20 mouse cellular contexts compared by ENCODE assay signal in the genomic region with DNA sequence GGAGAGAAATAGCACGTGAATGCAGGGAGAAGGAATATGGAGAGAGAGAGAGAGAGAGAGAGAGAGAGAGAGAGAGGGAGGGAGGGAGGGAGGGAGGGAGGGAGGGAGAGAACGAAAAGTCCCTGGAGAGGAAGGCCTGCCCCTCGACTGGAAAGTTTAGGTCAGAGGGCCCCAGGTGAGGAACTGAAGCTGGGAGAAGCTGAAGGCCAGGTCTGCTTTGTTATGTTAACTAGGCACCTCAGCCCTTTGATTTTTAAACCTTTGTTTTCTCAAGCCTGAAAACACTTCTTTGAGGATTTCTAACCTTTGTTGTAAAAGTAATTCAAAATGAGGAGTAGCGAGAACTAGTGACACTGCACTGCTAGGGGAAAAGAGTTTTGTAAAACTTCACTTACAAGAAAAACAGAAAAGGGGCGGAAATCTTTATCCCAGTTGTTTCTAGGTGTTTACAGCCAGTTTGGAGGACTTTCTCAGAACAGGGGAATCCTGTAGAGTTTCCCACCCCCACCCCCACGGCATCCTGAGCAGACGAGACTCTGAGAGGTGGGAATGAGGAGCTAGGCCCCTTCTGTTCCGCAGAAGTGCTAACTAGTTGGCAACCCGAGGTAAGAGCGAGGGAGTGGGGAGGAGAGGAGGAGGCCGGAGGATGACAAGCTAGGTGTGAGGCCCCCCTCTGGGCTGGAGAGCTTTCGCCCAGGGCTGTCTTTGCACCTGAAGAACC.
A peak's percentile ranks its signal among the peaks of the same experiment; 100 is the strongest.
DNase-seq lines count a peak whose midpoint lies in the region; ATAC-seq and TF ChIP-seq lines count a peak whose summit lies in the region.
"Had no signal": no experiment of that assay in that cellular context is flagged by ENCODE, and none has a peak within 500 bp of the region (broad histone marks: within the 10 kb centered on the region; RNA-seq: fewer than 3 reads in every experiment).

No protein-coding gene starts in this region.

- H3K9me3 ChIP-seq in forebrain, embryonic 11.5 days (ENCODE audit: control insufficient read depth, low read length), result no peaks in the 10 kb centered on the region
- no peaks in the 10 kb centered on the region for H3K9me3 ChIP-seq in forebrain, embryonic 16.5 days (ENCODE audit: control insufficient read depth, low read length)
- H3K9me3 ChIP-seq in midbrain, embryonic 11.5 days (ENCODE audit: control insufficient read depth, low read length), result no peaks in the 10 kb centered on the region; the same call in 1 of the 2 replicates
- H3K9me3 ChIP-seq in midbrain, embryonic 14.5 days (ENCODE audit: control insufficient read depth, low read length), result no peaks in the 10 kb centered on the region
- no peaks in the 10 kb centered on the region for H3K9me3 ChIP-seq in embryonic facial prominence, embryonic 13.5 days
- no peaks in the 10 kb centered on the region for H3K9me3 ChIP-seq in limb, embryonic 14.5 days (ENCODE audit: control insufficient read depth, low read length)
- H3K9me3 ChIP-seq in intestine, postnatal 0 days (ENCODE audit: control insufficient read depth), result 0 out of 2 replicates have a peak, but pooled peaks cover 2% of the 10 kb centered on the region
- H3K9me3 ChIP-seq: G1E; heart, embryonic 15.5 days; liver, embryonic 15.5 days had no signal

- no peak overlapping the region for H3K9ac ChIP-seq in forebrain, embryonic 11.5 days (ENCODE audit: low read length)
- no peak overlapping the region for H3K9ac ChIP-seq in forebrain, embryonic 16.5 days (replicated peaks; ENCODE audit: low read depth, low read length)
- H3K9ac ChIP-seq in midbrain, embryonic 11.5 days (ENCODE audit: low read length), result no peak overlapping the region
- no peak overlapping the region for H3K9ac ChIP-seq in midbrain, embryonic 14.5 days (replicated peaks; ENCODE audit: low read length)
- H3K9ac ChIP-seq in embryonic facial prominence, embryonic 13.5 days, result no peak overlapping the region
- 0 out of 2 replicates have a peak overlapping the region, but pooled peaks have one; percentile 16 for H3K9ac ChIP-seq in limb, embryonic 14.5 days (ENCODE audit: low read depth, low read length, severe bottlenecking)
- no peak overlapping the region for H3K9ac ChIP-seq in intestine, postnatal 0 days (ENCODE audit: low read depth, low read length)
- H3K9ac ChIP-seq: heart, embryonic 15.5 days; liver, embryonic 15.5 days had no signal

- H3K27me3 ChIP-seq in forebrain, embryonic 11.5 days (ENCODE audit: control insufficient read depth, insufficient read depth, low read length), result no peaks in the 10 kb centered on the region
- H3K27me3 ChIP-seq in forebrain, embryonic 16.5 days (replicated peaks; ENCODE audit: control insufficient read depth, insufficient read depth, low read length), result no peaks in the 10 kb centered on the region
- no peaks in the 10 kb centered on the region; the same call in 1 of the 2 replicates for H3K27me3 ChIP-seq in midbrain, embryonic 11.5 days (ENCODE audit: control insufficient read depth, insufficient read depth, low read length)
- no peaks in the 10 kb centered on the region for H3K27me3 ChIP-seq in midbrain, embryonic 14.5 days (ENCODE audit: control insufficient read depth, insufficient read depth, low read length)
- no peaks in the 10 kb centered on the region for H3K27me3 ChIP-seq in embryonic facial prominence, embryonic 13.5 days
- no peaks in the 10 kb centered on the region for H3K27me3 ChIP-seq in limb, embryonic 14.5 days (ENCODE audit: control insufficient read depth, insufficient read depth, low read length)
- H3K27me3 ChIP-seq in intestine, postnatal 0 days (replicated peaks; ENCODE audit: control insufficient read depth, insufficient read depth, low read length), result no peaks in the 10 kb centered on the region
- H3K27me3 ChIP-seq: heart, embryonic 15.5 days; liver, embryonic 15.5 days had no signal

- peak; percentile 56 for ATAC-seq in forebrain, embryonic 11.5 days (replicated peaks; ENCODE audit: low FRiP score)
- no peak for ATAC-seq in forebrain, embryonic 16.5 days
- 0 out of 2 replicates have a peak, but pooled peaks have one; percentile 44 for ATAC-seq in midbrain, embryonic 11.5 days (ENCODE audit: low FRiP score)
- no peak for ATAC-seq in midbrain, embryonic 14.5 days (ENCODE audit: low FRiP score, low TSS enrichment)
- no peak for ATAC-seq in embryonic facial prominence, embryonic 13.5 days (ENCODE audit: insufficient number of reproducible peaks, insufficient read depth, low FRiP score, low TSS enrichment, low read depth)
- ATAC-seq in limb, embryonic 14.5 days (ENCODE audit: low FRiP score, low read depth), result no peak
- ATAC-seq in intestine, postnatal 0 days, result no peak
- ATAC-seq: hindbrain, postnatal 0 days had no signal

- H3K4me3 ChIP-seq in forebrain, embryonic 11.5 days (ENCODE audit: low read depth, low read length), result no peak overlapping the region
- no peak overlapping the region for H3K4me3 ChIP-seq in forebrain, embryonic 16.5 days (replicated peaks; ENCODE audit: low read length)
- no peak overlapping the region for H3K4me3 ChIP-seq in midbrain, embryonic 11.5 days (ENCODE audit: low read depth, low read length)
- H3K4me3 ChIP-seq in midbrain, embryonic 14.5 days (replicated peaks; ENCODE audit: low read depth, low read length), result no peak overlapping the region
- H3K4me3 ChIP-seq in embryonic facial prominence, embryonic 13.5 days, result no peak overlapping the region
- no peak overlapping the region for H3K4me3 ChIP-seq in limb, embryonic 14.5 days (replicated peaks; ENCODE audit: low read length)
- H3K4me3 ChIP-seq in intestine, postnatal 0 days (ENCODE audit: low read depth, low read length), result no peak overlapping the region
- H3K4me3 ChIP-seq: heart, embryonic 15.5 days; liver, embryonic 15.5 days had no signal

- no peaks in the 10 kb centered on the region for H3K36me3 ChIP-seq in forebrain, embryonic 11.5 days (ENCODE audit: control insufficient read depth, insufficient read depth, low read length)
- no peaks in the 10 kb centered on the region for H3K36me3 ChIP-seq in forebrain, embryonic 16.5 days (ENCODE audit: control insufficient read depth, insufficient read depth)
- H3K36me3 ChIP-seq in midbrain, embryonic 11.5 days (ENCODE audit: control insufficient read depth, insufficient read depth, low read length), result no peaks in the 10 kb centered on the region
- no peaks in the 10 kb centered on the region for H3K36me3 ChIP-seq in midbrain, embryonic 14.5 days (ENCODE audit: control insufficient read depth, insufficient read depth, low read length)
- no peaks in the 10 kb centered on the region for H3K36me3 ChIP-seq in embryonic facial prominence, embryonic 13.5 days
- no peaks in the 10 kb centered on the region for H3K36me3 ChIP-seq in limb, embryonic 14.5 days (ENCODE audit: control insufficient read depth, insufficient read depth, low read length)
- no peaks in the 10 kb centered on the region for H3K36me3 ChIP-seq in intestine, postnatal 0 days (ENCODE audit: control insufficient read depth, insufficient read depth)
- H3K36me3 ChIP-seq: G1E; heart, embryonic 15.5 days; liver, embryonic 15.5 days had no signal

- DNase-seq in forebrain, embryonic 11.5 days (ENCODE audit: low spot score), result no peak
- no peak for DNase-seq in midbrain, embryonic 11.5 days (ENCODE audit: low spot score, missing footprints)
- DNase-seq in midbrain, embryonic 14.5 days, result no peak
- DNase-seq in limb, embryonic 14.5 days (ENCODE audit: low spot score), result no peak
- DNase-seq in spleen, adult 18-20 months, result no peak
- DNase-seq: cerebellum, postnatal 36 days; gastrocnemius, postnatal 36 days; kidney, adult 2 months; kidney, postnatal 4 days; left cerebral cortex, postnatal 4 days; lung, postnatal 14 days; right cerebral cortex, postnatal 4 days; thymus, adult 18-20 months had no signal

- 0 out of 2 replicates have a peak, but pooled peaks cover 3% of the 10 kb centered on the region for H3K4me1 ChIP-seq in forebrain, embryonic 11.5 days (replicated peaks; ENCODE audit: control insufficient read depth, insufficient read depth, low read length)
- H3K4me1 ChIP-seq in forebrain, embryonic 16.5 days (replicated peaks; ENCODE audit: control insufficient read depth, insufficient read depth, low read length), result peaks cover 5% of the 10 kb centered on the region; the same call in 1 of the 2 replicates
- peaks cover 7% of the 10 kb centered on the region for H3K4me1 ChIP-seq in midbrain, embryonic 11.5 days (ENCODE audit: control insufficient read depth, insufficient read depth, low read length)
- peaks cover 5% of the 10 kb centered on the region; the same call in 1 of the 2 replicates for H3K4me1 ChIP-seq in midbrain, embryonic 14.5 days (ENCODE audit: control insufficient read depth, insufficient read depth, low read length)
- peaks cover 7% of the 10 kb centered on the region; the same call in 1 of the 2 replicates for H3K4me1 ChIP-seq in embryonic facial prominence, embryonic 13.5 days
- no peaks in the 10 kb centered on the region for H3K4me1 ChIP-seq in limb, embryonic 14.5 days (ENCODE audit: control insufficient read depth, insufficient read depth, low read length)
- H3K4me1 ChIP-seq in intestine, postnatal 0 days (replicated peaks; ENCODE audit: control insufficient read depth, insufficient read depth, low read length), result no peaks in the 10 kb centered on the region
- H3K4me1 ChIP-seq: heart, embryonic 15.5 days; liver, embryonic 15.5 days had no signal

- H3K4me2 ChIP-seq in forebrain, embryonic 11.5 days (ENCODE audit: low read depth, low read length, severe bottlenecking), result no peak overlapping the region
- no peak overlapping the region for H3K4me2 ChIP-seq in forebrain, embryonic 16.5 days (ENCODE audit: low read length)
- H3K4me2 ChIP-seq in midbrain, embryonic 11.5 days, result 0 out of 2 replicates have a peak overlapping the region, but pooled peaks have one; percentile 7
- no peak overlapping the region for H3K4me2 ChIP-seq in midbrain, embryonic 14.5 days (ENCODE audit: low read length)
- peak overlapping the region; percentile 22; the same call in 1 of the 2 replicates for H3K4me2 ChIP-seq in embryonic facial prominence, embryonic 13.5 days
- H3K4me2 ChIP-seq in limb, embryonic 14.5 days (replicated peaks; ENCODE audit: low read depth, low read length, severe bottlenecking), result peak overlapping the region; percentile 7; the same call in 1 of the 2 replicates
- no peak overlapping the region for H3K4me2 ChIP-seq in intestine, postnatal 0 days (replicated peaks; ENCODE audit: low read depth)
- H3K4me2 ChIP-seq: heart, embryonic 15.5 days; liver, embryonic 15.5 days had no signal

- no peak for TF ChIP-seq CTCF in intestine, postnatal 0 days (IDR thresholded peaks at IDR 0.05; ENCODE audit: low read depth)

- TF ChIP-seq POLR2A in limb, embryonic 14.5 days (IDR thresholded peaks at IDR 0.05; ENCODE audit: borderline replicate concordance, extremely low read depth, insufficient read depth, insufficient read length), result no peak

- WGBS in forebrain, embryonic 11.5 days, result 13% methylated on average over 12 of the region's 12 CpGs
- WGBS in forebrain, embryonic 16.5 days, result 9% methylated on average over 12 of the region's 12 CpGs
- WGBS in midbrain, embryonic 11.5 days, result 10% methylated on average over 12 of the region's 12 CpGs
- 13% methylated on average over 11 of the region's 12 CpGs for WGBS in midbrain, embryonic 14.5 days
- 23% methylated on average over 11 of the region's 12 CpGs for WGBS in embryonic facial prominence, embryonic 13.5 days
- WGBS in limb, embryonic 14.5 days, result 21% methylated on average over 12 of the region's 12 CpGs
- WGBS in intestine, postnatal 0 days, result 50% methylated on average over 12 of the region's 12 CpGs

- H3K27ac ChIP-seq in forebrain, embryonic 11.5 days (ENCODE audit: low read depth, low read length), result no peak overlapping the region
- H3K27ac ChIP-seq in forebrain, embryonic 16.5 days (ENCODE audit: low read length), result no peak overlapping the region
- no peak overlapping the region for H3K27ac ChIP-seq in midbrain, embryonic 11.5 days (ENCODE audit: low read depth, low read length)
- H3K27ac ChIP-seq in midbrain, embryonic 14.5 days (replicated peaks; ENCODE audit: low read depth, low read length), result no peak overlapping the region
- no peak overlapping the region for H3K27ac ChIP-seq in embryonic facial prominence, embryonic 13.5 days
- H3K27ac ChIP-seq in limb, embryonic 14.5 days (replicated peaks; ENCODE audit: low read depth, low read length), result no peak overlapping the region
- no peak overlapping the region for H3K27ac ChIP-seq in intestine, postnatal 0 days (ENCODE audit: low read depth, low read length)
- H3K27ac ChIP-seq: heart, embryonic 15.5 days; hindbrain, postnatal 0 days; liver, embryonic 15.5 days had no signal

Comparison
In these comparisons a context has a peak if more than half of its experiments do, and no peak if none do; other contexts are left out.
1. ATAC-seq: peak in forebrain, embryonic 11.5 days (single experiment) and midbrain, embryonic 11.5 days (single experiment); none in forebrain, embryonic 16.5 days (single experiment), midbrain, embryonic 14.5 days (single experiment), embryonic facial prominence, embryonic 13.5 days (single experiment), limb, embryonic 14.5 days (single experiment) and intestine, postnatal 0 days (single experiment).
2. H3K4me2 ChIP-seq: peak in midbrain, embryonic 11.5 days (single experiment), embryonic facial prominence, embryonic 13.5 days (single experiment) and limb, embryonic 14.5 days (single experiment); none in forebrain, embryonic 11.5 days (single experiment), forebrain, embryonic 16.5 days (single experiment), midbrain, embryonic 14.5 days (single experiment) and intestine, postnatal 0 days (single experiment).